Mouse (Mus musculus) thymus, postnatal 0 days (tissue): Measurements from ENCODE around the gene Gas2l3. TPM values are rescaled to one million over a fixed set of nuclear protein-coding genes. Genes with fewer than 3 reads are reported as not detected.

Source experiments
- DNase-seq: peaks from one replicate; pipeline ENCODE4 v3.0.0-alpha.2; 2015; ENCODE audit warnings: low spot score
- polyA plus RNA-seq: library from polyadenylated mRNA; unstranded; fragments of >200 nt; fragmentation: Nextera tagmentation; extraction: Ambion mirVana; gene quantifications from 2 replicates; pipeline ENCODE4 v1.2.1, GENCODE M21; 2015

Gas2l3 gene
- polyA plus RNA-seq, 1 experiment from 2014 or later, result 10.4 TPM

GRCm38 (mm10) chr10:89400674-89401336, 43.0 kb downstream of the Gas2l3 start:
- DNase-seq, result no peak

GRCm38 (mm10) chr10:89395823-89396222, 47.9 kb downstream of the Gas2l3 start:
- DNase-seq, result peak; percentile 42

GRCm38 (mm10) chr10:89395321-89395720, 48.4 kb downstream of the Gas2l3 start:
- no peak for DNase-seq

GRCm38 (mm10) chr10:89392687-89393086, 51.1 kb downstream of the Gas2l3 start:
- no peak for DNase-seq

- DNase-seq, result no peak
Measured at GRCm38 (mm10) chr10:89391571-89392163, 52.1 kb downstream of the Gas2l3 start.

- DNase-seq, result no peak
Measured at GRCm38 (mm10) chr10:89386461-89386860, 57.3 kb downstream of the Gas2l3 start.

GRCm38 (mm10) chr10:89383462-89383861, 60.3 kb downstream of the Gas2l3 start:
- DNase-seq, result peak; percentile 76

GRCm38 (mm10) chr10:89377750-89378149, 66.0 kb downstream of the Gas2l3 start:
- DNase-seq, result no peak

- DNase-seq, result no peak
Measured at GRCm38 (mm10) chr10:89370051-89370450, 73.7 kb downstream of the Gas2l3 start.

GRCm38 (mm10) chr10:89358933-89359332, 84.8 kb downstream of the Gas2l3 start:
- no peak for DNase-seq

Other genes with a start within 250 kb of the Gas2l3 start
- 0.03 and 0.14 TPM in 2 replicates for gene Ano4, start 99.2 kb downstream of the Gas2l3 start, polyA plus RNA-seq
- 0.20 and 0.30 TPM in 2 replicates for gene Nr1h4, start 89.6 kb upstream of the Gas2l3 start, polyA plus RNA-seq
- 0.10 and 0.14 TPM in 2 replicates for gene Slc17a8, start 177.3 kb upstream of the Gas2l3 start, polyA plus RNA-seq
- gene Scyl2, start 242.3 kb upstream of the Gas2l3 start, polyA plus RNA-seq, result 6.9 and 9.9 TPM in 2 replicates